Mouse (Mus musculus): Measurements from ENCODE around the gene Cmbl.

- TF ChIP-seq POLR2A (IDR thresholded peaks at IDR 0.05; ENCODE audit: borderline replicate concordance, low read depth, low read length): no peak
- TF ChIP-seq CTCF (IDR thresholded peaks at IDR 0.05; ENCODE audit: low read depth, low read length): no peak
These were observed 3.4 kb downstream of the Cmbl start for GRCm38 (mm10) chr15:31568581-31568996.

Data from bone marrow macrophage, adult 2 months (primary cell).